Mouse (Mus musculus) spleen, embryonic (tissue): ENCODE measurements around the gene Ly6f.

Experiments used
- CTCF ChIA-PET: fragments of 350-600 bp; sonication (Branson Sonifier 250); formaldehyde crosslinking; loops from one replicate; lab custom pipeline; 2022; lab: Charles Lee

The Ly6f gene

DNA sequence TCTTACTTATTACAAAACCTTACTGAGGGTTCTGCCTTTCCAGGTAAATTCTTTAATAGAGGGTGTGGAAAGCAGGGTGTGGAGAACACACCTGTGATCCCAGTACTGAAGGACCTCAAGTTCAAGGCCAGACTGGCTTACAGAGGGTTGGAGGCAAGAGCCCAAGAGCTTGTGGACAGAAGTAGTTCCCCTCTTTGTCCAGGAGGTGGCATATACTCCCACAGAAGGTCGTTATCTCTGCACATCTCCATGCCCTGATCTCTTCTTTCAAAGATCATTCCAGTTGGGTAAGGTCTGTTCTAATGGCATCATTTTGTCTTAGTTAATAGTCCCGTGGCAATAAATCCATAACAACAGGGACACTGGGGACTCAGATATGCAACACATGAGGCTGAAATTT lies 49.0 kb downstream of the Ly6f start:
- CTCF ChIA-PET: no interaction called here

DNA sequence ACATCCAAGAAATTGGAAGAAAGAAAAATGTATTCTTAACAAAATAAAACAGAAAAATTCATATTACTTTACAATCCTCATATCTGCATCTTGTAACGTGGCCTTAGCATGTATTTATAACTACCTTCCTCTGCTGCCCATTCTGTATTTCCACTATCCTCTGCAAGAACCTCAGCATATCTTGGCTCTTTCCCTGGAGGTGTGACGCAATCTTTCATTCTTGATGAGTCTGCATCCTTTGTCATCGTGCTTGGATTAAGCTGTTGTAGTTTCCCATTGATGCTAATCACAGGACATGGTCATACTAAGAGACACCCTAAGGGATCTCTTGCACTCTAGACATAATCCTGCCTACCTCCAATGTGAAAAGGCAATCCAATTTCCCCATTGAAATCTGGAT lies 50.4 kb downstream of the Ly6f start:
- CTCF ChIA-PET: no interaction called here

DNA sequence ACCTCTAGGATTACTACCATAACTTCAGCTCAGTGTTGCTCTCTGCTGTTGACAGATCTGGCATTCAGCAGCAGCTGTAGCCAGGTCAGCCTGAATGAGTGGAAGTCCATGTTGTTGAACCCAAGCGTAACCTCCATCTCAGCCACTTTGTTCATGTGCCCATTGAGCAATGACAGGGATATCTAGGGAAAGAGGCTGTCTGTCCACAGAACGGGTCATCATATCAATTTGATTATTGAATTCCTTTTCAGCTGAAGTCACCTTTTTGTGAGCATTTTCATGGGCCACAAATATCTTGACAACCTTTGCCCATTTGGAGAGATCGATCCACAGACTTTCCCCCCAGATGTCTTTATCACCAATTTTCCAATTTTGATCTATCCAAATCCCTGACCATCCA lies 51.9 kb downstream of the Ly6f start:
- CTCF ChIA-PET: no interaction called here
